Mouse (Mus musculus) forebrain, embryonic 11.5 days (tissue): ENCODE measurements around the gene Rab13. TPM values are rescaled to one million over a fixed set of nuclear protein-coding genes. Genes with fewer than 3 reads are reported as not detected.
A peak's percentile ranks its signal among the peaks of the same experiment; 100 is the strongest.

Experiments used
- ATAC-seq: fragments of 200-750 bp; cut with Nextera tagmentation; replicated peaks from 2 replicates; pipeline ENCODE4 v1.8.0; 2017; ENCODE audit warnings: moderate TSS enrichment; ENCODE audit not compliant: low FRiP score
- DNase-seq: peaks from one replicate; pipeline ENCODE4 v3.0.0-alpha.2; 2017; ENCODE audit warnings: low spot score
- H3K27ac ChIP-seq: fragments of 300-500 bp; sonication (generic); 2 replicates; pipeline ENCODE4 v1.5.1; 2014; ENCODE audit warnings: low read depth, low read length
- H3K27me3 ChIP-seq: fragments of 300-500 bp; sonication (generic); 2 replicates; pipeline ENCODE4 v1.6.1; 2014; ENCODE audit warnings: mild to moderate bottlenecking, low read length, mixed read lengths; ENCODE audit not compliant: control insufficient read depth, insufficient read depth
- H3K36me3 ChIP-seq: fragments of 300-500 bp; sonication (generic); 2 replicates; pipeline ENCODE4 v1.6.1; 2014; ENCODE audit warnings: mild to moderate bottlenecking, low read length, moderate library complexity, mixed read lengths; ENCODE audit not compliant: control insufficient read depth, insufficient read depth
- H3K4me1 ChIP-seq: fragments of 300-500 bp; sonication (generic); replicated peaks from 2 replicates; pipeline ENCODE4 v1.6.1; 2014; ENCODE audit warnings: low read length, mixed read lengths; ENCODE audit not compliant: control insufficient read depth, insufficient read depth
- H3K4me2 ChIP-seq: fragments of 300-500 bp; sonication (generic); 2 replicates; pipeline ENCODE4 v1.6.1; 2014; ENCODE audit warnings: low read depth, mild to moderate bottlenecking, low read length, moderate library complexity, mixed read lengths; ENCODE audit not compliant: severe bottlenecking
- H3K4me3 ChIP-seq: fragments of 300-500 bp; sonication (generic); 2 replicates; pipeline ENCODE4 v1.5.1; 2014; ENCODE audit warnings: low read depth, low read length
- H3K9ac ChIP-seq: fragments of 300-500 bp; sonication (generic); 2 replicates; pipeline ENCODE4 v1.6.1; 2014; ENCODE audit warnings: low read length
- H3K9me3 ChIP-seq: fragments of 300-500 bp; sonication (generic); 2 replicates; pipeline ENCODE4 v1.6.1; 2016; ENCODE audit warnings: low read length, mixed read lengths; ENCODE audit not compliant: control insufficient read depth
- WGBS: fragments of 180-500 bp; shearing (Covaris S2); extraction: QIAGEN DNeasy Blood & Tissue Kit; methylation state at CpG from one replicate; pipeline ENCODE4 v1.1.7; 2014; 5-methylcytosine and 5-hydroxymethylcytosine counted together
- polyA plus RNA-seq: library from polyadenylated mRNA; unstranded; fragments of >200 nt; fragmentation: Nextera tagmentation; extraction: Ambion mirVana; gene quantifications from 2 replicates; pipeline ENCODE4 v1.2.1, GENCODE M21; 2014

The Rab13 gene
- polyA plus RNA-seq, 1 experiment from 2014 or later = 14.7 TPM

GRCm38 (mm10) chr3:90258521-90258920 is 45.0 kb downstream of the Rab13 start:
- H3K27me3 ChIP-seq = no peaks in the 10 kb centered on the region
- H3K4me3 ChIP-seq = no peak overlapping the region
- H3K27ac ChIP-seq = no peak overlapping the region
- no peak overlapping the region for H3K9ac ChIP-seq
- 90% methylated on average over 4 of the region's 4 CpGs for WGBS
- no peak for ATAC-seq
- peaks cover 12% of the 10 kb centered on the region; the same call in 1 of the 2 replicates for H3K36me3 ChIP-seq
- H3K4me2 ChIP-seq = no peak overlapping the region
- peaks cover 5% of the 10 kb centered on the region for H3K4me1 ChIP-seq
- no peak for DNase-seq
- no peaks in the 10 kb centered on the region for H3K9me3 ChIP-seq

- H3K9me3 ChIP-seq = no peaks in the 10 kb centered on the region
- H3K27ac ChIP-seq = no peak overlapping the region
- H3K4me2 ChIP-seq = no peak overlapping the region
- ATAC-seq (no peak), DNase-seq (no peak)
- H3K4me1 ChIP-seq = peaks cover 12% of the 10 kb centered on the region; the same call in 1 of the 2 replicates
- WGBS = 93% methylated on average over 5 of the region's 5 CpGs
- peaks cover 12% of the 10 kb centered on the region; the same call in 1 of the 2 replicates for H3K36me3 ChIP-seq
- no peaks in the 10 kb centered on the region for H3K27me3 ChIP-seq
- no peak overlapping the region for H3K9ac ChIP-seq
- no peak overlapping the region for H3K4me3 ChIP-seq
These were observed 49.8 kb downstream of the Rab13 start for GRCm38 (mm10) chr3:90263121-90263771.

DNA sequence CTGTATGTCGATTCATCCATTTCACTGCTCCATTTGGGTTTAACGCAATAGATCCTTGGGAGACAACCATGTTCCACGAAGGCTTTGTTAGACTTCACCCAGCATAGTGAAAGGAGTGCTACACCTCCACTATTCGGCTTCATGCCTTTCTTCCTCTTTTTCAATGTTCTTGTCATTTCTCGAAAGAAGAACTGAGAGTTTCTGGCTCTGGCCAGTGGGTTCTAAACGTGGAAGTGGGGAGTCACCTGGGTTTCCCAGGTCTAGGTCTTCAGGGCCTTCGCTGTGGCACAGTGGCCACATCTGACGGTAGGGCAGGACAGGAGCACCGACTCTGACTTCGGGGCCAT is 51.2 kb downstream of the Rab13 start:
- Histone ChIP-seq H3K4me2 (peak overlapping the region; percentile 69; the same call in 1 of the 2 replicates), H3K4me1 (peaks cover 12% of the 10 kb centered on the region; the same call in 1 of the 2 replicates), H3K9ac (peak overlapping the region; percentile 94), H3K27ac (0 out of 2 replicates have a peak overlapping the region, but pooled peaks have one; percentile 15), H3K4me3 (peak overlapping the region; percentile 90), H3K36me3 (peaks cover 8% of the 10 kb centered on the region; the same call in 1 of the 2 replicates), H3K27me3 (no peaks in the 10 kb centered on the region), H3K9me3 (no peaks in the 10 kb centered on the region)
- ATAC-seq (no peak), DNase-seq (no peak)
- WGBS = 34% methylated on average over 10 of the region's 10 CpGs

DNA sequence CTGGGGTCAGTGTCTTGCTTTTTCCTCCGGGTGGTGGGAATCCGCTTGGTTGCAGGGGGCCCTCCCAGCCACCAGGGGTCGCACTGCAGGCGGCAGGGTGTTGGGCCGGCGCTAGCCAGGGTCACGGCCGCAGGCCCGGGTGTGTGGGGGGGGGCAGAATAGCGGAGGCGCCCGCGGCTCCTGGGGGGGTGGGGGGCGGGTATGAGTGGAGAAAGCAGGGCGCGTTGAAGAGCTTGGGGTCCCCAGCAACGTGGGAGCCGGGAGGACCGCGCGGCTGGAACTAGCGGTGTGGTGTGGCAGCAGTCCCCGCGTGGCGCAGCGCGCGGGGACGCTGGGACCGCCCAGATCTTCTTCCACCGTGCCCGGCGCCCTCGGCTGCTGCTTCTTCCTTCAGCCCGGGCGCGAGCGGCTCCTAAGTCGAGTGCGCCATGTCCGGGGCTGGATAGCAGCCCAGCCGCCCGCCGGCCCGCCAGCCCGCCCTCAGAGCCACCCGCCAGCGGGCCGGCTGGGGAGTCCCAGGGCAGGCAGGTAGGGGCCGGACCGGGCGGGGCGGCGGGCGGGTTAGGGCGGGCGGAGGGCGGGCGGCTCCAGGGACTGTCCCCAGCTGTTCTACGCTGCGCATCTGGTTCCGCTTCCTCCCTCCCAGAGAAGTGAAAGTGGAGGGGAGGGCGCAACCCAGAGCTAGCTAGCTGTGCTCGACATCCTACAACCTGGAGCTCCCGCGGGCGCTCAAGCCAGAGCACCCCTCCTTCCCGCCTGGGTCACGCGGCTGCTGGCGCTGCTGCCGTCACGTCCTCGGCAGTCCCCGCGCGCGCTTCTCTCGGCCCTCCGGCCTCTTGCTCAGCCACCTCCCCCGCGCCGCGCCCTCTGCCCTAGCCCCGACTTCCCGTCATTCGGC is 51.8 kb downstream of the Rab13 start, which contains the start of gene Dennd4b:
Gene Dennd4b (plus strand): TSS at position 152 of the 898 bp plus-strand sequence.
- Histone ChIP-seq H3K27me3 (no peaks in the 10 kb centered on the region), H3K9ac (peak within 1 kb of the TSS; percentile 94), H3K4me2 (peak within 1 kb of the TSS; percentile 69), H3K9me3 (no peaks in the 10 kb centered on the region), H3K4me1 (peaks cover 12% of the 10 kb centered on the region; the same call in 1 of the 2 replicates), H3K36me3 (peaks cover 4% of the 10 kb centered on the region; the same call in 1 of the 2 replicates), H3K27ac (peak within 1 kb of the TSS; percentile 91), H3K4me3 (peak within 1 kb of the TSS; percentile 90)
- DNase-seq (peak; percentile 95), ATAC-seq (peak; percentile 84)
- WGBS = under 1% methylated on average over 76 of the region's 87 CpGs

- Histone ChIP-seq H3K4me2 (peak overlapping the region; percentile 69), H3K36me3 (no peaks in the 10 kb centered on the region; the same call in 1 of the 2 replicates), H3K27ac (peak overlapping the region; percentile 91; the same call in 1 of the 2 replicates), H3K9me3 (no peaks in the 10 kb centered on the region), H3K27me3 (no peaks in the 10 kb centered on the region), H3K4me1 (peaks cover 12% of the 10 kb centered on the region; the same call in 1 of the 2 replicates), H3K9ac (peak overlapping the region; percentile 94), H3K4me3 (peak overlapping the region; percentile 90)
- no peak for DNase-seq
- WGBS = 24% methylated on average over 16 of the region's 16 CpGs
- ATAC-seq = peak; percentile 42
These were observed 52.6 kb downstream of the Rab13 start for GRCm38 (mm10) chr3:90265932-90266741.

DNA sequence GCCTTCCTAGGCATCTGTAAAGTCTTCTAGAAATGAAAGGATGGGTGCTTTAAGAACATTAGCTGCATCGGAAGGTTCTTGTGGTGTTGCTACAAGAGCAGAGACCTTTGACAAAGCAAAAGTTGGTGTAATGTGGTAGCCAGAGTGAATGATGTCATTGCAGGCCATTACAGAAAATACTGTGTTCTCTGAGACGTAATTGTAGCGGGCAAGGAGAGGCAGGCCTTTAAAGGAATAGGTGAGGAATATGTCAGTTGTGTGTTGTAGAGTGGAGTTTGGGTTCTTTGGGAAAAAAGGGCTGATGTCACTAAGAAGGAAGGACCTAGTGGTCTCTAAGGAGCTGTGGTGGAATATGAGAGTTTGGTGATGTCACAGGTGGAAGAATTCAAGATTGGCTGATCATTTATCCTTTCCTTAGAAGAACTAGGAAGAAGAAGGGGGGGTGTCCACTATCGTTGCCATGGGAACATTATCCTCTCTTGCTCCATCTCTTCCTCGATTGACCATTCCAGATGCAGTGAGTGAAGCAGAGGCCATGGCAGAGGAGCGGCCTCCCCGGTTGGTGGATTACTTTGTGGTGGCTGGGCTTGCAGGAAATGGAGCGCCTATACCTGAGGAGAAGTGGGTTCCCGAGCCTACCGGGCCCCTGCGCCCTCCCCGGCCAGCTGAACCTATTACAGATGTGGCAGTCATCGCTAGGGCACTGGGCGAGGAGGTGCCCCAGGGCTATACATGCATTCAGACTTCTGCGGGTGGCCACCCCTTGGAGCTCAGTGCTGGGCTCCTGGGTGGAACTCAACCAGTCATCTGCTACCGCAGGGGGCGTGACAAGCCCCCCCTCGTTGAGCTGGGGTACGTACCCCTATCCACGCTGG is 53.6 kb downstream of the Rab13 start:
- no peaks in the 10 kb centered on the region; the same call in 1 of the 2 replicates for H3K36me3 ChIP-seq
- 88% methylated on average over 20 of the region's 20 CpGs for WGBS

GRCm38 (mm10) chr3:90268190-90268589 is 54.7 kb downstream of the Rab13 start:
- no peak for DNase-seq
- H3K9me3 ChIP-seq = no peaks in the 10 kb centered on the region
- H3K4me3 ChIP-seq = no peak overlapping the region
- no peak overlapping the region for H3K4me2 ChIP-seq
- peaks cover 3% of the 10 kb centered on the region; the same call in 1 of the 2 replicates for H3K36me3 ChIP-seq
- WGBS = 96% methylated on average over 11 of the region's 11 CpGs
- H3K9ac ChIP-seq = no peak overlapping the region
- H3K27ac ChIP-seq = no peak overlapping the region
- no peaks in the 10 kb centered on the region for H3K27me3 ChIP-seq
- H3K4me1 ChIP-seq = peaks cover 12% of the 10 kb centered on the region; the same call in 1 of the 2 replicates
- no peak for ATAC-seq

More for the DNA sequence above, 53.6 kb downstream of the Rab13 start:
- Histone ChIP-seq H3K27ac (no peak overlapping the region), H3K9ac (no peak overlapping the region; the same call in 1 of the 2 replicates), H3K4me1 (peaks cover 12% of the 10 kb centered on the region; the same call in 1 of the 2 replicates), H3K27me3 (no peaks in the 10 kb centered on the region), H3K4me3 (no peak overlapping the region), H3K4me2 (no peak overlapping the region; the same call in 1 of the 2 replicates), H3K9me3 (no peaks in the 10 kb centered on the region)
- DNase-seq (no peak), ATAC-seq (no peak)
